Mouse (Mus musculus) cerebral cortex, adult 2 months (tissue): ENCODE results near the gene Rsph3b.

ENCODE experiments used
- WGBS: fragments of 180-500 bp; shearing (Covaris S2); methylation state at CpG from one replicate; pipeline ENCODE4 v1.1.7; 2018; 5-methylcytosine and 5-hydroxymethylcytosine counted together

The Rsph3b gene

GRCm38 (mm10) chr17:6862040-6862780 is 86.3 kb downstream of the Rsph3b start:
- 55% methylated on average over 12 of the region's 12 CpGs for WGBS

- WGBS: 16% methylated on average over 28 of the region's 28 CpGs
Measured at GRCm38 (mm10) chr17:6861181-6862039, 87.1 kb downstream of the Rsph3b start.

DNA sequence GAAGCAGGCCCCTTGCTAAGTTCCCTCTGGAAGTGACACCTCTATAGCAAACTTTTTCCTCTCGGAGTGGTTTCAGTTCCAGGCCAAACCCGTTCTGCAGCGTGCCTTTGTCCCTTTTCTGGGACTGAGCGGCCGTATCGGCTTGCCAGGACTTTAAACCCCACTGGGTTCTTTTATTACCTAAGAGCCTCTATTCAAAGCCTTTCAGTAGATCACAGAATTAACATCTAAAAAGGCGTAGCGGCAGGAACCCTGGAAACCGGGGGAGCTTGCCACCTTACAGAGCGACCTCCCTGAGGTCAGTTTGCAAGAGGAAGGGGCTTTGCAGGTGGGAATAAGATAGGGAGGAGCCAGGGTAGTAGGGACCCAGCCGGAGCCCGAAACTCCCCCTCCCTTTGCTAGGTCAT is 88.0 kb downstream of the Rsph3b start:
- WGBS: 74% methylated on average over 12 of the region's 12 CpGs

DNA sequence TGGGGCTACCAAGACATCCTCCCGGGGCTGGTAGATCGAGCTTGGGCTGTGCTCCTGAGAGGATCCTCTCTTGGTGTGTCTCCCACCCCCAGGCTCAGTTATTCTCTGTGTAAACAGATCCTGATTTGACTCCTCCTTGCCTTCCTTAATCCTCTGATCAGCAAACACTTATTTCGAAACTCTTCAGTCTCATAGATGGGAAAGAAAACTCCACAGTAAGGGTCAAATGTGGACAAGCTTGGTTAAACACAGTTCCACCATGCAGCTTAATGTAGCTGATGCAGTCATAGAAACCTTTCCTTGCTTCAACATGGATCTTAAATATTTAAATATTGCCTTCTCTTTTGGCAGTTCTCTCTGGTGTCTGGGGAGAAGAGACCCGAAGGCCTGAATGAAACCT is 88.4 kb downstream of the Rsph3b start:
- 81% methylated on average over 4 of the region's 4 CpGs for WGBS
